Mouse (Mus musculus) midbrain, embryonic 14.5 days (tissue): ENCODE data around the gene Nkx3-2. TPM values are rescaled to one million over a fixed set of nuclear protein-coding genes. Genes with fewer than 3 reads are reported as not detected.

Source experiments
- ATAC-seq: fragments of 200-750 bp; cut with Nextera tagmentation; 2 replicates; pipeline ENCODE4 v1.8.0; 2017; ENCODE audit warnings: moderate number of reproducible peaks, moderate library complexity; ENCODE audit not compliant: low FRiP score, low TSS enrichment
- DNase-seq: peaks from one replicate; pipeline ENCODE4 v3.0.0-alpha.2; 2015
- H3K27ac ChIP-seq: fragments of 300-500 bp; sonication (generic); replicated peaks from 2 replicates; pipeline ENCODE4 v1.5.1; 2014; ENCODE audit warnings: mild to moderate bottlenecking, low read depth, low read length, moderate library complexity
- H3K27me3 ChIP-seq: fragments of 300-500 bp; sonication (generic); 2 replicates; pipeline ENCODE4 v1.6.1; 2014; ENCODE audit warnings: low read length, control low read depth, mixed read lengths; ENCODE audit not compliant: control insufficient read depth, insufficient read depth
- H3K36me3 ChIP-seq: fragments of 300-500 bp; sonication (generic); 2 replicates; pipeline ENCODE4 v1.6.1; 2014; ENCODE audit warnings: low read length, control low read depth; ENCODE audit not compliant: control insufficient read depth, insufficient read depth
- H3K4me1 ChIP-seq: fragments of 300-500 bp; sonication (generic); 2 replicates; pipeline ENCODE4 v1.6.1; 2014; ENCODE audit warnings: mild to moderate bottlenecking, antibody characterized with exemption, low read length, control low read depth; ENCODE audit not compliant: control insufficient read depth, insufficient read depth
- H3K4me2 ChIP-seq: fragments of 300-500 bp; sonication (generic); 2 replicates; pipeline ENCODE4 v1.6.1; 2014; ENCODE audit warnings: mild to moderate bottlenecking, low read length, moderate library complexity
- H3K4me3 ChIP-seq: fragments of 300-500 bp; sonication (generic); replicated peaks from 2 replicates; pipeline ENCODE4 v1.5.1; 2014; ENCODE audit warnings: low read depth, low read length
- H3K9ac ChIP-seq: fragments of 300-500 bp; sonication (generic); replicated peaks from 2 replicates; pipeline ENCODE4 v1.6.1; 2014; ENCODE audit warnings: mild to moderate bottlenecking, low read length, moderate library complexity
- H3K9me3 ChIP-seq: fragments of 300-500 bp; sonication (generic); 2 replicates; pipeline ENCODE4 v1.6.1; 2016; ENCODE audit warnings: low read length, control low read depth, mixed read lengths; ENCODE audit not compliant: control insufficient read depth
- WGBS: fragments of 180-500 bp; shearing (Covaris S2); extraction: QIAGEN DNeasy Blood & Tissue Kit; methylation state at CpG from one replicate; pipeline ENCODE4 v1.1.7; 2014; 5-methylcytosine and 5-hydroxymethylcytosine counted together
- polyA plus RNA-seq: library from polyadenylated mRNA; unstranded; fragments of >200 nt; fragmentation: Nextera tagmentation; extraction: Ambion mirVana; gene quantifications from 2 replicates; pipeline ENCODE4 v1.2.1, GENCODE M21; 2014

Nkx3-2 gene
- polyA plus RNA-seq, 1 experiment from 2014 or later: not detected

DNA sequence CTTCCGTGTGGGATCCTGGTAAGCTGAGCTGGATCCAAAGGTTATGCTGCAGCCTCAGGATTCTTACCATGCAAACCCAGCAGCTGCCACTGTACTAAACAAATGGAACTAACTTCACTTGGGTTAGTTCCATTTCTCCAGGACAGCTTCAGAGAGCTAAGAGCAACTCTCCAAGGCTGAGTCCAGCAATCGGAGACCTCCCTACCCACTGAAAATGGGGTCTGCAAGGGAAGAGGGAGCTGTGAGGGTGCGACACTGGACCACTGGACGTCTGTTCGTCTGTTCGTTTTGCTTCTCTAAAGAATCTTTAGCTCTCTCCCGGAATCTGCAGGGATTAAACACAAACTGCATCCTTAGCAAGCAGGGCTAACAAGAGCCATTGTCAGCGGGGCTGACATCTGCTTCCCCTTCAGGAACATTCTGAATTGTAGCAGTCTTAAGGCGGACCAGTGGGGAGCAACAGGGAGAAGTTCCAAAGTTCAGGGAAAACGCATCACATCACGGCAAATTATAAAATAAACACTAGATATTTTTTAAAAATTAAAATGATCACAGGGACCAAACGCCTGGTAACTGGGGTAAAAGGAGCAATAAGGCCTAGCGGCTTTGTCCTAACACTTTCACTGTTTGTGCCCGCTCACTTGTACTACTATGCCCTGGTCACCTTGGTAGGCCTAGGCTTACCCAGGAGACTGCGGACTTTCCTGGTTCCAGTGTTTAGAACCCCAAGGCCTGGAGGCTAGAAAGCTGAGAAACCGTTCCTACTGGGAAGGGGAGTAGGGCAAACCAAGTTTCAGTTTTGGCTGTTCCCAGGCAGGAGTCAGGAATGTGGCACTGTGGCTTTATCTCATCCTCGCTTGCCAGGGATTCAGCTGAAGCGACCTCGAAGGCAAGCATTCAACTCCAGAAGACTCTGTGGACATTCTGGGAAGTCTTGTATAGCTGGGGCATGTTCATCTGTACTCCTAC, 5.3 kb downstream of the Nkx3-2 start:
- DNase-seq (no peak), ATAC-seq (no peak)
- H3K36me3 ChIP-seq: no peaks in the 10 kb centered on the region
- peaks cover 95% of the 10 kb centered on the region for H3K27me3 ChIP-seq
- H3K9ac ChIP-seq: no peak overlapping the region
- no peak overlapping the region for H3K27ac ChIP-seq
- no peaks in the 10 kb centered on the region for H3K9me3 ChIP-seq
- no peak overlapping the region for H3K4me2 ChIP-seq
- H3K4me3 ChIP-seq: no peak overlapping the region
- H3K4me1 ChIP-seq: peaks cover 12% of the 10 kb centered on the region
- 3% methylated on average over 19 of the region's 19 CpGs for WGBS

DNA sequence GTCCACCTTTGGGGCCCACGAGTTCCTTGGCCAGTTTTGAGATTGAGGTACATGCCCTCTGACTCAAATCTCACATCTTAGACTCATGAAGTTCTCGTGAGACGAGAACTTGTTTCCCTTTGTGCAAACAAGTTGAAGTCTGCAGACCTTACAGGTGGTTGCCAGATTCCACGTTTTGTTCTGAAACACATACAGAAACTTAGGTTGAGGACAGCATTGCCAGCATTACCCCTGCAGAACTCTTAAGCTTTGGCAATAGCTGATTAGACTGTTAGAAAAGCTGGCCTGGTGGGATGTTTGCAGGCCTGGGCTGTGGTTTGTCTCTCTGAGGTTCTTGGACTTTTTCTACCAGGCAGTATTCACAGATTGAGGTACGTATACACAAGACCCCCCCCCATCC, 7.0 kb downstream of the Nkx3-2 start:
- H3K36me3 ChIP-seq: no peaks in the 10 kb centered on the region
- H3K4me1 ChIP-seq: 0 out of 2 replicates have a peak, but pooled peaks cover 7% of the 10 kb centered on the region
- peaks cover 97% of the 10 kb centered on the region for H3K27me3 ChIP-seq
- H3K4me3 ChIP-seq: no peak overlapping the region
- H3K9ac ChIP-seq: no peak overlapping the region
- ATAC-seq (no peak), DNase-seq (no peak)
- no peaks in the 10 kb centered on the region for H3K9me3 ChIP-seq
- H3K4me2 ChIP-seq: no peak overlapping the region
- H3K27ac ChIP-seq: no peak overlapping the region
- 4% methylated on average over 5 of the region's 5 CpGs for WGBS

DNA sequence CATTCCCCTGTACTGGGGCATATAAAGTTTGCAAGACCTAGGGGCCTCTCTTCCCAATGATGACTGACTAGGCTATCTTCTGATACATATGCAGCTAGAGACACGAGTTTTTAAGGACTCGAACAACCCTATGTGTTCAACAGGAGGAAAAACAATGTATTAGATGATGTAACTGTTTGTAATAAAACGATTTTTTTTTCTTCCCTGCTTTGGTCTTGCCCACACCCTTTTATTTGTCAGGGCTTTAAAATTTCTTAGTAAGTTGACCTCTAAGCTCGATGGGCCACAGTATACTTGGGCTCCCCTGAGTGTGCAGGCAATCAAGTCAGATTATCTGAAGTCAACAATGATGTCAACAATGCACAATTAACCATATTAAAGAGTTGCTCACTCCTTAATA, 7.9 kb downstream of the Nkx3-2 start:
- 3% methylated on average over 4 of the region's 4 CpGs for WGBS
- H3K4me2 ChIP-seq: no peak overlapping the region
- DNase-seq (no peak), ATAC-seq (no peak)
- H3K4me3 ChIP-seq: no peak overlapping the region
- no peak overlapping the region for H3K27ac ChIP-seq
- H3K9me3 ChIP-seq: 0 out of 2 replicates have a peak, but pooled peaks cover 3% of the 10 kb centered on the region
- 0 out of 2 replicates have a peak, but pooled peaks cover 2% of the 10 kb centered on the region for H3K4me1 ChIP-seq
- no peaks in the 10 kb centered on the region for H3K36me3 ChIP-seq
- no peak overlapping the region for H3K9ac ChIP-seq
- peaks cover 97% of the 10 kb centered on the region for H3K27me3 ChIP-seq

DNA sequence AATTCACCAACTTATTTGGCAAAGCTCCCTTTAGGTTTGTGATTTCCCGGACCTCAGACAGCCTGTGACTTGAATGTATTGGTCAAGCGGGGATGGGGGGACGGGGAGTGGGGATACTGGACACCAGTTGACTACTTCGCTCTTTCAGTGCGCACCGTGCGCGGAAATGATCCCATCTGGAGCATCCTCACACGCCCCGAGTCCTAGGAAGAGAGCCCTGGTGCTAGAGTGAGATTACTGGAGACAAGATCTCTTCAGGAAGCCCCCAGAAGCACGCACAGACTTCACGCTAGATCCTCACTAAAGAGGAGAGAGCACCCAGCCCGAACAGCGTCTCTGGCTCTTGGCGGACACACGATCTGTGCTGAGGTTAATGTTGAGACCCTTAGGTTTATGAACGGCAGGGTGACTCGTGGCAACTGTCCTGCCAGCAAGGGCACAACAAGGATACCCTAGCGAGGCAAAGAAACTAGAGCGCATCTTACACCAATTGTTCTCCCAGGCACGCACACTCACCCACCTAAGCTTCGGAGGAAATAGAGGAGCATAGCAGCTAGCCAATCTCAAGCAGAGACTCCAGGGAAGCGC, 8.8 kb downstream of the Nkx3-2 start:
- no peaks in the 10 kb centered on the region for H3K4me1 ChIP-seq
- no peak for ATAC-seq
- under 1% methylated on average over 23 of the region's 23 CpGs for WGBS
- H3K4me2 ChIP-seq: no peak overlapping the region
- peaks cover 99% of the 10 kb centered on the region for H3K27me3 ChIP-seq
- peak; percentile 15 for DNase-seq
- H3K27ac ChIP-seq: no peak overlapping the region
- H3K4me3 ChIP-seq: no peak overlapping the region
- H3K9me3 ChIP-seq: 0 out of 2 replicates have a peak, but pooled peaks cover 3% of the 10 kb centered on the region
- no peaks in the 10 kb centered on the region for H3K36me3 ChIP-seq
- H3K9ac ChIP-seq: no peak overlapping the region

DNA sequence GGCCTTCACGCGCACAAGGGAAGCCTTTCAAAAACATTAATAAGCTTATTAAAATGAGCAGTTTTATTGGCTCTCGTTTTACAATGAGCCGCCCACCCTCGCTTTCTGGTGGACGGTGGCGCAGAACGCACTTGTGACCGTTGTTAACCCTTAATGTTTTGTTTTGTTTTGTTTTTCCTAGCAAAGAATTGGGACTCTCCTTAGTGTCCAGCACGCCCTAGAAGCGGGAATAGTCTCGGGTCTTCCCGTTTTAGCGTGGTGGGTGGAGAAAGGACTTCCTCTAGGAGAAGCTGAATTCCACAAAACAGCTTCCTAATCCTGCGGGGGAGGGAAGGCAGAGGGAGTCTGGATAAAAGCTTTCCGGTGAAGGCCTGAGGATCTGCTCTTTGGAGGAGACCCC, 9.5 kb downstream of the Nkx3-2 start:
- DNase-seq (peak; percentile 19), ATAC-seq (no peak)
- peaks cover 99% of the 10 kb centered on the region for H3K27me3 ChIP-seq
- H3K9me3 ChIP-seq: 0 out of 2 replicates have a peak, but pooled peaks cover 3% of the 10 kb centered on the region
- WGBS: 2% methylated on average over 16 of the region's 16 CpGs
- no peak overlapping the region; the same call in 1 of the 2 replicates for H3K4me3 ChIP-seq
- H3K9ac ChIP-seq: no peak overlapping the region
- H3K4me2 ChIP-seq: no peak overlapping the region
- no peaks in the 10 kb centered on the region for H3K4me1 ChIP-seq
- no peaks in the 10 kb centered on the region for H3K36me3 ChIP-seq
- no peak overlapping the region for H3K27ac ChIP-seq

DNA sequence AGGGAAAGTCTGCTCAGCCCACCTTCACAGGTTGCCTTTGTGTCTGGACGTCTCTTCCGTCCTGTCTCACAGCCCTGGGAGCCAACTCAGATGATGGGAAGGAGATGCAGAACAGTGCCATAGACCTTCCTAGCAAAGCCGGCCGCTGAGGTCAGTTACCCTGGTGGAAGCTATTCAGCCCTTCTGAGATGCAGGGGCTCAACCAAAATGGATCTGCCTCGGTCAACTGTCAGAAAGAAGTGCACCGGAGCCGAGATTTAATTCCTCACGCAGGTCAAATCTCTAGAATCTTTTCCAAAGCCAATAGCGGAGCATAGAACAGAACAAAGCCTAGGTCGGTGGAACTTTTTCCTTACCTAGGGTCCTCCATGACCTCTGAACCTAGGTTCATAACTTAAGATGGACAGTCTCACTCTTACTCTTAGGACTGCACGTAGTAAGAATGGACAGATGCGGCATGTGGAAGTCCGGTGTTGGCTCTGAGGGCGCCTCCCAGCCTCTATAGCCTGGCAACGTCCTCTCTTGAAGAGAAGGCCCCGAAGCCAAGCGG, 10.0 kb downstream of the Nkx3-2 start:
- Histone ChIP-seq H3K27ac (no peak overlapping the region), H3K36me3 (no peaks in the 10 kb centered on the region), H3K27me3 (peaks cover 99% of the 10 kb centered on the region), H3K4me2 (no peak overlapping the region), H3K9me3 (0 out of 2 replicates have a peak, but pooled peaks cover 3% of the 10 kb centered on the region), H3K4me1 (no peaks in the 10 kb centered on the region), H3K4me3 (no peak overlapping the region; the same call in 1 of the 2 replicates), H3K9ac (no peak overlapping the region)
- DNase-seq (peak; percentile 14), ATAC-seq (no peak)
- WGBS: under 1% methylated on average over 17 of the region's 17 CpGs

DNA sequence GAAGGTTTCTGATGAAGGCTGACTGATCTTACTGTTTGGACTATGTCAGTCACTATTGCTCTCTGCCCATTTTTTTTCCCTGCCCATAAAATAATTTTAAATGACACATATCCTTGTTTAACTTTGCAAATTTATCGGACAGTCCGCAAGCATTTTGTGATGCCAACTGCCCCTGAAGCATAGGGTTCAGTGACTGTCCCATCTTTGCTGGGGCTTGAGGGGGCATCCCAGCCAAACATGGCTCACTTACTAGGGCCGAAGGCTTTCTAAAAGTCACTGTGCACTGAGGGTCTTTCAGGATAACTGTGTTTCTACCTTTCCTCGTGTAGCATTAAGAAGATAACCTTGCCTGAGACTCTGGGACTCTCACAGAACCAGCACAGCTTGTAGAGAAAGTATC, 11.6 kb downstream of the Nkx3-2 start:
- DNase-seq: no peak
- Histone ChIP-seq H3K36me3 (no peaks in the 10 kb centered on the region), H3K4me2 (no peak overlapping the region), H3K9ac (no peak overlapping the region), H3K27me3 (peaks cover 99% of the 10 kb centered on the region), H3K9me3 (0 out of 2 replicates have a peak, but pooled peaks cover 3% of the 10 kb centered on the region), H3K4me1 (no peaks in the 10 kb centered on the region), H3K4me3 (no peak overlapping the region), H3K27ac (no peak overlapping the region)
- ATAC-seq: no peak
- WGBS: 28% methylated on average over 4 of the region's 4 CpGs

GRCm38 (mm10) chr5:41744898-41745780, 19.2 kb downstream of the Nkx3-2 start:
- Histone ChIP-seq H3K27ac (no peak overlapping the region), H3K36me3 (no peaks in the 10 kb centered on the region), H3K9ac (no peak overlapping the region), H3K9me3 (no peaks in the 10 kb centered on the region), H3K4me1 (no peaks in the 10 kb centered on the region), H3K4me2 (no peak overlapping the region), H3K4me3 (no peak overlapping the region), H3K27me3 (peaks cover 57% of the 10 kb centered on the region)
- no peak for ATAC-seq
- 2% methylated on average over 13 of the region's 15 CpGs for WGBS
- DNase-seq: no peak
